Mouse (Mus musculus) ovary, postnatal 36 days (tissue): ENCODE measurements around the gene Hip1r.

ENCODE experiments used
- DNase-seq: peaks from one replicate; pipeline ENCODE4 v3.0.0; 2022; ENCODE audit warnings: low spot score, mixed read lengths

The Hip1r gene

DNA sequence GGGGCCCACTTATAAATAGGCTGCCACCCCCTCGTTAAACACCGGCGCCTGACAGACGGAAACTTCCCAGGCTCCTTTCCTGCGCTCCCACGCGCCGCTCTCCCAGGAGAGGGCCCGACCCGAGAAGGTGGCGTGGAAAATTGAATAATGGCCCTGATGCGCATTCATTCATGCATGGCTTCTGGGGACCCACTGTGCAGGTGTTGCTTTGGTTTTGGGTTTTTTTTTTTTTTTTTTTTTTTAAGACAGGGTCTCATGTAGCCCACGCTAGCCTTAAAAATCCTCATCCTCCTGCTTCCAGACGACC is 704 bp downstream of the Hip1r start:
- no peak for DNase-seq

DNA sequence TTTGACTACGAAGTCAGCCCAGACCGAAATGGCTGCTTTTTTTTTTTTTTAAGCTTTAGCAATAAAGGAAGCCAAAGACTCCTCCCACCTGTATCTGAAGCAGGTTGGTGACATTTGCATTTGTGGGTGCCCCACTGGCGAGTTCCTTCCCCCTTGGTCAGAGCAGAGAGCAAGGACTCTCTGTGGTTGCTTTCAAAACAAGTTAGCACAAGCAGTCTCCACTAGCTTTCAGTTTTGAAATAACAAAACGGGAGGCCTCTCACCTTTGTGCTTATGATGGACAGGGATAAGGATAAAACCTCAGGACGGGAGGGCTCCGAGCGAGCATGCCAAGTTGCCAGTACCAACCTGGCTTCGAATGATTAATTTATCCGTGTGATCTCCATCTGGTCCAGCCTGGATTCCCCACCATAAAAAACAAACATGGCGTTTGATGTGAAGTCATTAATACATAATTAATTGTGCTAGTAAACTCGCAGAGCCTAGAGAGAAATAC is 1.2 kb downstream of the Hip1r start:
- no peak for DNase-seq

DNA sequence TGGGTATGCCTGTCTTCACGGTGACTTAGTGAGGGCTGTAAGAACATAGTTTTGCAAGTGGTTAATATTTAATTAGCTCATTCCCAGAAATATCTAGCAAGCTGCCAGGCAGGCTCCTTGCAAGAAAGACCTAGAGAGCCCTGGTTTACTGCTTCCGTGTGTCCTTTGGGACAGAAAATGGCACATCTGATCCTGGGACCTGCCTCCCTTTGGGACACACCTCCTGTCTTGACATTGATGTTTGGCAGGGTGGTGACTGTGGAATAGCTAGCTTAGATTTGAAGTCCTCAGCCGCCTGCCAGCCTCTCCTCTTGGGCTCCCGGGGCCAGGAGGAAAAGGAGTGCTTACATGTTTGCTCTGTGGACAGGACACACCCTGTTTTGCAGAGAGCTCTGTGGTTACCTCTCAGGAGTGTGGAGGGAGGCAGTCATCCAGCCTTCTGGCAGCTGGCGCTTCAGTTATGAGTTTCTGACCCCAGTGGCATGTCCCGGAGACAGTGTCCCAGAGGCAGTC is 2.3 kb downstream of the Hip1r start:
- no peak for DNase-seq

DNA sequence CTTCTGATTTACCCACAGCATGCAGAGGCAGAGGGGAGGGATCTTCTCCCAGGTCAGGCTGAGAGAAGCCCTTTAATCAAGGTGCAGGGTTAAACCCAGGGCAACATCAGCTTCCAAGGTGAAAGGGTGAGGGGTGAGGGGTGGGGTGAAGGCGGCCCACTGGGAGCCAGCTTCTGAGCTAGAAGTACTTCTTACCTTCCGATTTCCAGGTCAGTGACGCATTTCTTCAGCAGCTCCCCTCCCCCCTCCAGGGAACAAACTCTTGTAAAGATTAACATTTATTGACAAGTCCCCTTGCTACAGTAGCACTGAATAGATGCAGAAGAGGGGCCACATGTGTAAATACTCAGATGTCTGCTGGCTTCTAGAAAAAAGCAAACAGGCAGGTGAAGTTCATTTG is 3.8 kb downstream of the Hip1r start:
- DNase-seq: no peak

DNA sequence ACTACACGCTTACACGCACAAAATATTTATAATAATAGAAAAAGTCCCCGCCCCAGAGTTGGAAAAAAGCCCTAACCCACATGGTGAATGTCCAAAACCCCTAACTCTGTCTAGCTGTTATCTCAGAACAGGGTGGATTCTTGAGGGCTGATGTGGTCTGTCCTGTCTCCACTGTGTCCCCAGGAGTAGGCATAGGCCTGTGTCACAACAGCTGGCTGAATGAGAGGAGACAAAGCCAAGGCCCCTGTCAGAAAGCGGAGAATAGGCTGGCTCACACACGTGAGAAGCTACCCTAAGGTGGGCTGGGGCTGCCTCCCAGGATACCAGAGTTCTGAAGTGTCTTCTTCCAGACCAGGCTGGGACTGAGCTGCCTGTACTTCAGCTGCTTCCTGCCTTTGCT is 4.7 kb downstream of the Hip1r start:
- DNase-seq: no peak

DNA sequence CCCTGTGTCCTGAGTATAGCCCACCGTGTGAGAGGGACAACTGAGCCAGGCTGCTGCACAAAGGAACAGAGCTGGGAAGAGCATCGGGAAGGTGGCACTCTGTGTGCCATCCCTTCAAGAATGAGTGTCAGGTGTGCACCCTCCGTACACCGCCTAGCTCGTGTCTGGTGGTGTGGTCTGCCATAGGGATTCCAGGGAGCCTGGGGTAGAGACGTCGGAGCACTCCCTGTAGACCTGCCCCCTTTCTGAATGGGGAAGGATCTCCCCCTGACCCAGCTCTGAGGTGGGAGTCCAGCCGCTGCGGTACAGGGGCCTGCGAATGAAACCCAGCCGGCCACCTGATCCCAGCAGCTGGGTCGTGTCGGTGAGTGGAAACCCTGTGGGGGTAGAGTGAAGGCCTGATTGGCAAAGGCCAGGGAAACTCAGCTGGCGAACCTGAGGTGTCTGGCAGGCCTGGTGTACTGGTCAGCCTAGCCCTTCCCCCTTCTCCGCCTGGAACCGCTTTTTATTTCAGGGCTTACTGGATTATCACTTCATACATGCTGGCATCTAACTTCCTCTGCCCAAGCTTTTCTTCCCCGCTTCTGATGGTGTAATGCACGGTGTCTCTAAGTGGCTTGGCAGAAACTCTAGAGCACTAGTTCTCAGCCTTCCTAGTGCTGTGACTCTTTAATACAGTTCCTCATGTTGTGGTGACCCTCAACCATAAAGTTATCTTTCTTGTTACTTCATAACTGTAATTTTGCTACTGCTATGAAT is 6.0 kb downstream of the Hip1r start:
- no peak for DNase-seq

DNA sequence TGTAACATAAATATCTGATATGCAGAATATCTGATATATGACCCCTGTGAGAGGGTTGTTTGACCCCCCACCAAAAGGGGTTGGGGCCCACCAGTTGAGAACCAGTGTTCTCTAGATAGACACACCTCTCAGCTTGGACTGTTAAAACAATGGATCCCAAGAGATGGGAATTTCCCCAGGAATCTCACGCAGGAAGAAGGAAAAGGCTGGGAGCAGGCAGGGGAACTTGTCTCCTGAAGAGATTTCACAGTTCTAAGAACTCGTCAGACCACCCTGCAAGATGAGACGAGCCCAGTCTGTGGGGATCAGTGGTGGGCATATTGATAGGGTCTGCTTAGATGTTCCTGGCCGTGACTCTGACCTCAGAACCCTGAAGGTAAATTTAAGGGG is 6.5 kb downstream of the Hip1r start:
- no peak for DNase-seq

DNA sequence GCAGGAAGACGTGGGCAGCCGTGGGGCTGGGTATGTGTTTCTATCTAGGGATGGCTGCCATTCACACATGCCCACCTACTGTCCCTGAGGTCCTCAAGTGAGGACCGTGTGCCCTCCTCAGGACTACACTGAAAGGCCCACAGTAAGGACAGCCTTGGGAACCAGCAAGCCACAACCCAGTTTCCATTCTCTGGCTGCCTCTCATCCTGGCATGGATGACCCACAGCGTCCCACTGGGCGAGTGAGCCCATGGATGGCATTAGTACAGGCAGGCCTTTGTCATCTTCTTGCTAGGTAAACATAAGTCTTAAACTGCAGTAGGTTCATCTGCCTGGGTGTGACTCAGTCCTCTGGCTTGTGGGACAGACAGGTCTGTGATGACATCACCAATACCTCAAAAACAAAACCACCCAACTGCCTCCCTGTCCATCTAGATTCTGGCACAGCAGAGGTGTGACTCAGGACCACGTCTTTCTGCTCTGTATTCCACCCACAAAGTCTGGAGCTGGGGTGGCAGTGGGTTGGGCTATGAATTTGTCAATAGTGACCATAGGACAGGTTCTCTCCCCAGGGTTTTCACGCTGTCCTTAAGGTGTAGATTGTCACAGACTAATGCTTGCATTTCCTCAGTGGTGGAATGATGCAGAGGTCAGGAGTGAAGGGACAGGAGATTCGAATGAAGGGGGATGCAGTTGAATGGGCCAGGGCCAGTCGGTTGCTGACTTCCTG is 7.3 kb downstream of the Hip1r start:
- DNase-seq: peak; percentile 2

DNA sequence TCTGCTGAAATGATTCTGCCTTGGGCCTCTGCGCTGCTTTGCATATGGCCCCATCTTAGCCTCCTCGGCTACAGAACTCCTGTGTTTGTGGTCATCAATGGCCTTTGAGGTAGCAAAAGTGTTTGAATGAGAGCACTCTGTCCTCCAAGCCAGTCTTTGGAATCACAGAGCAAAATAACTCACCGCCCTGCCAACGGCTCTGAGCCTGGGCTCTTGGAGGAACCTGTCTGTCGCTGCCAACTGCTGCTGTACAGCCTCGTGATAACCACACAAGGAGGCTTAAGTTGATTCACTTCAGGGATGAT is 7.8 kb downstream of the Hip1r start:
- no peak for DNase-seq

DNA sequence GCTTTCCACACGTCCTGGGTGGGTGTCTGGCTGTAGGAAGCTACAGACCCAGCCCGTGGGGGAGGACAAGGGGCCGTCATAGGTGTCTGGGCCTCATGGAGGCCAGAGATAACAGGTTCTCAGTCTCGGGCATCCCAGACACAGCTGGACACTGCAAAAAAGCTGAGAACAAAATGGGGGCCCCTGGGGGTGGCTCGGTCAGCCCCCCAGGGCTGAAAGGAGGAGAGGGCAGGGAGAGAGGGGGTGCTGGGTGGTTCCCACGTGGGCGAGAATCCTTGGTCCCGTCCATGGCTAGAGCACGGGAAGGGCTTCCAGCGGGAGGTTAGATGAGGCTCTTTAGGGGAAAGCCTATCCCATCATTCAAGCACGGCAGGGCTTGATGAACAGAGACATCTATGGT is 9.4 kb downstream of the Hip1r start:
- DNase-seq: no peak

DNA sequence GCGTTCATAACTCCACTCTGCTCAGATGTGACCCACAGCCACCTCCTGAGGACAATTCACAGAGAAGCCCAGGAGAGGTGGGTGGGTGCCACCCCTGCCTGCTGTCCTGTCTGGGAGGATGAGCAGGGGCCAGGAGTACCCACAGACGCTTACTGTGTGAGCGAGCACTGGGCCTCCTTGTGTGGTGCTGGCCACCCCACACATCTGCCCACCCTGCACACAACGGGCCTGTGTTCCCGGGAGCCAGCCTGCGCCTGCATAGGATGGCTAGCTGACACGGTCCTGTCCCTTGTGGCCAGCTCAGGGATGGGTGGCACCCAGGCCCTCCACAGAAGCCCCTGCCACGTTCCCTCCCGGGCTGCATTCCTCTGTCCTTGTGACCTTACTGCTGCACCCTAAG is 12.0 kb downstream of the Hip1r start:
- no peak for DNase-seq

DNA sequence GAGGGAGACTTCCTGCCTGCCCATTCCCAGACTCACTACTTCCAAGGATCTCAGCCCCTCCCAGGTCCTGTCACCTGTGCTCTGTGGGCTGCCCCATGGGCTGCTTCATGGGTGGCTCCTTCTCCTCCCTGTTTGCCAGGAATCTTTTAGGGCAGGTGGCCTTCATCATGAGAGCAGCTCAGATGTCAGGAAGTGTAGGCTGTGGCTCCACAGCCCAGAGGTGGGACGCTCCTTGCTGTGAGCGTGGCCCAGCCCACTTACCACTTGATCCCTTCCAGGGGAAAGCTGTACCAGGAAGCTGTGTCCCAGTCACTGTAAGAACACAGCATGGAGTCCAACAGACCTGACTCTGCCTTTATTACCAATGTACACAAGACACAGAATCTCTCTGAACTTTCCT is 13.5 kb downstream of the Hip1r start:
- no peak for DNase-seq

DNA sequence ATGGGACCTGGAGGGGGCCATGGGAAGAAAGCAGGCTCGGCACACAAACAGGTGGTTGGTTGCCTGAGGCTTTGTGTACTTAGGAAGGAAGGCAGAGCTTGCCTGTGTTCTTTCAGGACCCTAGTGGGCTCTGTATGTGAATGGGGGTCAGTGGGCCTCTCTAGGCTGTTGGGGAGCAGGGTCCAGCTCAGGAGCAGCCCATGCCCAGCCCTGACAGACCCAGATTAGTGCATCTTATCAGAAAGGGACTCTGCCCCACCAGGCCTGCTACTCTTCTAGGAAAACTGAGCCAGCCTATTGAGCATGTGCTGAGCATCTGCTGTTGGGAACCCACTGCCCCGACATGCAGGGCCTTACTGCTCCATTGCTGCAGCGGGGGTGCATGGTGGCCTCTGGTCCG is 14.1 kb downstream of the Hip1r start:
- DNase-seq: no peak

DNA sequence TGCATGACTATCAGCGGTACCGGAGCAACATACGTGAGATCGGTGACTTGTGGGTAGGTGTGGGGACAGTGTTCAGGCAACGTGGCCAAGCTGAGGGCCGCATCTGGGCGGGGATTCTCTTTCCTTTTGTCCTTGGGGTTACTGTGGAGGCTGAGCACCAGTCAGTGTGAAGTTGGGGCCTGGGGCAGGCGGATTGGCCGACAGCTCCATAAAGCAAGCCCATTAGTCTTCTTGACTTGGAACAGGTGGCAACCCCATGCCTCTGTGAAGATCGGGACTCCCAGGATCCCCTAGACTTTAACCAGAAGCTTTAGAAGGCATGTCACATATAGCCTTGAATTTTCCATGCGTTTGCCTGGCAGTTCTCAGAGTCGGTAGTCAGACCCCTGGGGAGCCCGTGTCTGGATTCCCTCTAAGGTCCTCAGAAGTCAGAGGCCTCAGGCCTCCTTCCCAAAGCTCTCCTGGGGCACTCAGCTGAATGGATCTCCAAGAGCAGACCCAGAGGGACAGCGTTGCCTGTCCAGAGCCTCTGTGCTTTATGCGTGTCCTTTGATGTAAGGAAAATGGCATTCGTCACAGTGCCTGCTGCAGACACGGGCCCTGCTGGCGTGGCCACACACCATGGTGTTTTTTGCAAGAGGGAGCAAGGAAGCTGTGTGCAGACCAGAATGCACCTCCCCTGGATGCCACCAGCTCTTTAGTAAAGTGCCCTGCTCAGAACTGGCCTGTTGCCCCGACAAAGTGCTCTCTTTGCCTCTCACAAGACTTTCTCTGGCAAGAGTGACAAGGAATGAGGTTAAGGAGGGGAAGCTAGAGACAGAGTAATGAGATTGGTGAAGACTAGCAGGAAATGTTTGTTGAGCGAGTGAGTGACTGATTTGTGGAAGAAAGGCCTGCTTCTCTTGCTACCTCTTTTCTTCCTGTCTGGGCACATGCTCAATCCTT is 16.8 kb downstream of the Hip1r start:
- no peak for DNase-seq

DNA sequence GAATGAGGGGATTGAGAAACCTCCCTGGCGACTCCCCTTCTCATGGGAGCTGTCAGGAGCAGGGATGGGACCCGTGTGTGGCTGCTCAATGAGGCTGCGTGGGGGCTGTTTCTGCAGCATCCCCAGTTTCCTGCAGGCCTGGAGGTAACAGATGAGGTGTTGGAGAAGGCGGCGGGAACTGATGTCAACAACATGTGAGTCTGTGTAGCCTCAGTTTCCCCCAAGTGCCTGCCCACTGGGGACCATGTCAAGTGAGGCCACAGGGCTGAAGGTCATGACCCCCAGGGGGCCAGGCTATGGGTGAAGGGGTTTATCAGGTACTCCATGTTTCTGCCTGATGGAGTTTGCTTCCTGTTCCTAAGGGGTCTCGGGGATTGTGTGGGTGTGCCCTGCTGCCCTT is 17.9 kb downstream of the Hip1r start:
- no peak for DNase-seq

DNA sequence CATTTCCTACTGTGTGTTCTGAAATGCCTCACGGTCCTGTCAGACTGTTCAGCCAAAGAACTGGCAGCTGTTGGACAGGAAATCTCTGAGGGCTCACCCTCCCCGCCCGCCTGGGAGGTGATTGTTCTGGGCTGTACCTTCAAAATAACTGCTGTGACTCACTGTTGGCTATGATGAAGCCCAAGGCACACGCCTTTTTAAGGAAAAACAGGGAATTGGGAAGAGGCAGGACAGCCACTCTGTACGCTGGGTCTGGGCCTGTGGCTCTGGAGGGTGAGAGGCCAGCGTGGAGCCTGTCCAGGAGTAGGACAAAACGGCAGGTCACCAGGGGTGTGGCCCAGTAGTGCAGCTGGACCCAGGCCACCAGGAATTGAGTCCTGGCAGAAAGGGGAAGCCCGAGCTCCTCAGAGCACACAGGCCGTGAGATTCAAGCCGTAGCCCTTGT is 18.8 kb downstream of the Hip1r start:
- DNase-seq: peak; percentile 37

DNA sequence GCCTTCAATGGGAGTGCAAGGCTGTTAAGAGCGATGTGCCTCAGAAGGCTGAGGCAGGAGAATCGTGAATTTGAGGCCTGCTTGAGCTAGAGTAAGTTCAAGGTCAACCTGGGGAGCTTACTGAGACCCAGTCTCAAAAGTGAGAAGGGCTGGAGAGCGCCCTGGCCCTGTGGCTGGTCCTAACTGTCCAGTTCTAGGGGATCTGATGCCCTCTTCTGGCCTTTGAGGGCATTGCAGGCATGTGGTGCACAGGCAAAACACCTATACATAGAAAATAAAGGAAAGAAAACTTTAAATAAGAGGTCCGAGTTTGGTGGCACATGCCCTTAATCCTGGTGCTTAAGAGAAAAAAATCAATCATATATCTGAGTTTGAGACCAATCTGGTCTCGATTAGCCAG is 19.4 kb downstream of the Hip1r start:
- DNase-seq: peak; percentile 79

DNA sequence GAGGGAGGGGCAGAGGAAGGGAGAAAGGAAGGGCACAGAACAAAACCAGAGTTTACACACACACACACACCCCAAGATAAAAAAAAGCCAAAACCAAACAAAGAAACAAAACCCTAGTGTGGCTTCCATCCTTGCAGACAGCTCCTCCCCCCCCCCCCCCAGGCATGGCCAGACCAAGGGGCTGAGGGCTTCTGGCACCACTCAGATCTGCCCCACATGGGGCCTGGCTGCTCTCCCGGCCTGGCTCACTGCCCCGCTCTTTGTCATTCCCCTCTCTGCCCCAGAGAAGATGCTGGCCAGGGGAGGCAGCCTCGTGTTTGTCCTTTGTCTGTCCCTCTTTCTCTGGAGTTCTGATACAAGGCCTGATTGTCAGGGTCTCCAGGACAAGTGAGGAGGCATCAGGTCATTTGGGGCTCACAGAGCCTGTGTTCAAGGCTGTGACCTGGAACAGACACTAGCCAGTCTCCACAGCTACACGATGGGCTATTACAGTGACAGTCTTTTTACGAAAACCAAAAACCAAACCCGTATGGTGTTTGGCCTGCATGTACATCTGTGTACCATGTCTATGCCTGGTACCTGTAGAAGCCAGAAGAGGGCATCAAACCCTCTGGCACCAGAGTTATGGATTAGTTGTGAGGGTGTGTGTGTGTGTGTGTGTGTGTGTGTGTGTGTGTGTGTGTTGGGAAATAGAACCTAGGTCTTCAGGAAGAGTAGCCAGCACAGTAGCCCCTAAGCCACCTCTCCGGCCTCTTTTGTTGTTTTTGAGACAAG is 20.0 kb downstream of the Hip1r start:
- DNase-seq: peak; percentile 53

DNA sequence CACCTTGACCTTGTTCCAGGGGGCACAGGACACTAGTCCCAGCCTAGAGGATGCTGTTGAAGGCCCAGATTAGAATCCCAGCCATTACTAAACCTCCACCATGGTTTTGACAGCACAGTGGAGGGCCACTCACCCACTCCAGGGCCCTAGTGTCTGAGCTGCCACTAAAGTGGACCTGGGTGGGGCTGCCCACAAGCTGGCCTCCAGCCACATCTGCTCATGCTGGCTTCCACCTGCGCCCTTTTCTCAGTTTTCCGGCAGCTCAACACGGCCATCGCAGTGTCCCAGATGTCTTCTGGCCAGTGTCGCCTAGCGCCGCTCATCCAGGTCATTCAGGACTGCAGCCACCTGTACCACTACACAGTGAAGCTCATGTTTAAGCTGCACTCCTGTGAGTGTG is 21.0 kb downstream of the Hip1r start:
- DNase-seq: no peak

DNA sequence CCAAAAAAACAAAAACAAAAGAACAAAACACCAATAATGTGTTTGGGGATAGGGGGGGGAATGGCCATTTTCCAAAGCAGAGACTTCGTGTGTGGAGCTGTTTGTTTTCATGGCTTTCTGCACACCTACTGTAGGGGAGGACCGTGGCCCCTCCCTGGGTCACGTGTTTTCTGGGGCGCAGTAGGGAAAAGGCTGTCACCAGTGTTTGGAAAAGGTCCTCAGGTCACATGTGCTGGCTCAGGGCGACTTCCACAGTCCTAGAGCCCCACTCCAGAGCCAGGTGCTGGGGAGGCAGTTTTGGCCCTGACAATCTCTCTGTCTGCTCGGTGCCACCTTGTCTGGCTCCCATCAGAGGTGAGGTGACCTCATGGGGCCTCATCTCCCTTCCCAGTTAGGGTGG is 22.0 kb downstream of the Hip1r start:
- DNase-seq: no peak

DNA sequence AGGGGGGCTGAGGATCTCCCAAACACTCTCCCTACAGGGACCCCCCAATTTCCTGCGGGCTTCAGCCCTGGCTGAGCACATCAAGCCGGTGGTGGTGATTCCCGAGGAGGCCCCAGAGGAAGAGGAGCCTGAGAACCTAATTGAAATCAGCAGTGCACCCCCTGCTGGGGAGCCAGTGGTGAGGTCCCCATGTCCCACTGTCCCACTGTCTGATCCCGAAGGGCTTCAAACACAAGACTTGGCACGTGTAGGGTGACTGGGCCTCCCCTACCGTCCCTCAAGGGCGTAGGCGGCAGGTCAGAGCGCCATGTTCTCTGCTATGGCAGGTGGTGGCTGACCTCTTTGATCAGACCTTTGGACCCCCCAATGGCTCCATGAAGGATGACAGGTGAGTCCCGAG is 22.8 kb downstream of the Hip1r start:
- DNase-seq: peak; percentile 45

DNA sequence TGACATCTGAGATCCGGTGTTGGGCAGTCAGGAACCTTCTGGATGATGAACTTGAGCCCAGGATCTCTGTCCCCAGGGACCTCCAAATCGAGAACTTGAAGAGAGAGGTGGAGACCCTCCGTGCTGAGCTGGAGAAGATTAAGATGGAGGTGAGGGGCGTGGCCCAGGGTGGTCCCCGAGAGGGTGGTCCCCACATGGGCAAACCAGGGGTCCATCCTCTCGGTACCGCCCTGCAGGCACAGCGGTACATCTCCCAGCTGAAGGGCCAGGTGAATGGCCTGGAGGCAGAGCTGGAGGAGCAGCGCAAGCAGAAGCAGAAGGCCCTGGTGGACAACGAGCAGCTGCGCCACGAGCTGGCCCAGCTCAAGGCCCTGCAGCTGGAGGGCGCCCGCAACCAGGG is 23.3 kb downstream of the Hip1r start:
- DNase-seq: no peak
